Mouse (Mus musculus) forebrain, postnatal 0 days (tissue): ENCODE measurements around the gene Cnih2. TPM values are rescaled to one million over a fixed set of nuclear protein-coding genes. Genes with fewer than 3 reads are reported as not detected.

ENCODE experiments used
- ATAC-seq: fragments of 200-750 bp; cut with Nextera tagmentation; 2 replicates; pipeline ENCODE4 v1.8.0; 2017; ENCODE audit warnings: mild to moderate bottlenecking, moderate library complexity
- DNase-seq: peaks from one replicate; pipeline ENCODE4 v3.0.0-alpha.2; 2015
- H3K27ac ChIP-seq: fragments of 300-500 bp; sonication (generic); 2 replicates; pipeline ENCODE4 v1.5.1; 2014; ENCODE audit warnings: low read depth, mild to moderate bottlenecking, antibody characterized with exemption, low read length, moderate library complexity, mixed read lengths
- H3K27me3 ChIP-seq: fragments of 300-500 bp; sonication (generic); 2 replicates; pipeline ENCODE4 v1.6.1; 2014; ENCODE audit warnings: mild to moderate bottlenecking, low read length, mixed read lengths; ENCODE audit not compliant: insufficient read depth
- H3K36me3 ChIP-seq: fragments of 300-500 bp; sonication (generic); 2 replicates; pipeline ENCODE4 v1.6.1; 2014; ENCODE audit warnings: mild to moderate bottlenecking, moderate library complexity; ENCODE audit not compliant: insufficient read depth
- H3K4me1 ChIP-seq: fragments of 300-500 bp; sonication (generic); 2 replicates; pipeline ENCODE4 v1.6.1; 2014; ENCODE audit warnings: antibody characterized with exemption; ENCODE audit not compliant: insufficient read depth
- H3K4me2 ChIP-seq: fragments of 300-500 bp; sonication (generic); 2 replicates; pipeline ENCODE4 v1.6.1; 2014; ENCODE audit warnings: low read depth, mild to moderate bottlenecking, moderate library complexity
- H3K4me3 ChIP-seq: fragments of 300-500 bp; sonication (generic); 2 replicates; pipeline ENCODE4 v1.5.1; 2014; ENCODE audit warnings: low read depth, low read length, mixed read lengths
- H3K9ac ChIP-seq: fragments of 300-500 bp; sonication (generic); 2 replicates; pipeline ENCODE4 v1.6.1; 2014; ENCODE audit warnings: mild to moderate bottlenecking
- H3K9me3 ChIP-seq: fragments of 300-500 bp; sonication (generic); 2 replicates; pipeline ENCODE4 v1.6.1; 2016; ENCODE audit warnings: low read length
- CTCF ChIP-seq: sonication (generic); IDR thresholded peaks from 2 replicates; pipeline ENCODE4 v1.5.1; 2016; ENCODE audit warnings: antibody characterized with exemption, control low read depth, low read depth
- WGBS: fragments of 180-500 bp; shearing (Covaris S2); extraction: QIAGEN DNeasy Blood & Tissue Kit; methylation state at CpG from one replicate; pipeline ENCODE4 v1.1.7; 2014; 5-methylcytosine and 5-hydroxymethylcytosine counted together
- polyA plus RNA-seq: library from polyadenylated mRNA; unstranded; fragments of >200 nt; fragmentation: Nextera tagmentation; extraction: Ambion mirVana; gene quantifications from 2 replicates; pipeline ENCODE4 v1.2.1, GENCODE M21; 2015
- total RNA-seq: library from RNA; depleted of rRNA; stranded (reverse); fragments of >200 nt; gene quantifications from 2 replicates; pipeline ENCODE4 v1.2.3, GENCODE M21; 2014

Cnih2 gene
- total and polyA plus RNA-seq, 2 experiments from 2014 or later = 604 to 663 TPM

- peak within 1 kb of the TSS; percentile 88 for H3K9ac ChIP-seq
- H3K4me2 ChIP-seq = peak within 1 kb of the TSS; percentile 86
- H3K27me3 ChIP-seq = no peaks in the 10 kb centered on the region
- peaks cover 7% of the 10 kb centered on the region for H3K4me1 ChIP-seq
- H3K27ac ChIP-seq = peak within 1 kb of the TSS; percentile 93
- no peak for DNase-seq
- H3K4me3 ChIP-seq = peak within 1 kb of the TSS; percentile 95
- 2% methylated on average over 18 of the region's 18 CpGs for WGBS
- H3K9me3 ChIP-seq = no peaks in the 10 kb centered on the region
- TF ChIP-seq CTCF = no peak
- no peak for ATAC-seq
- H3K36me3 ChIP-seq = peaks cover 8% of the 10 kb centered on the region; the same call in 1 of the 2 replicates
Measured at GRCm38 (mm10) chr19:5118384-5118698, 20.0 kb upstream of the Cnih2 start, which contains the start of gene Klc2. Klc2 (minus strand) TSS chr19:5118560.

- Histone ChIP-seq H3K27ac (peak overlapping the region; percentile 93), H3K4me1 (peaks cover 7% of the 10 kb centered on the region), H3K27me3 (no peaks in the 10 kb centered on the region), H3K36me3 (peaks cover 10% of the 10 kb centered on the region), H3K4me2 (peak overlapping the region; percentile 86), H3K4me3 (peak overlapping the region; percentile 95), H3K9ac (peak overlapping the region; percentile 88), H3K9me3 (no peaks in the 10 kb centered on the region)
- WGBS = 1% methylated on average over 82 of the region's 83 CpGs
- peak; percentile 93 for TF ChIP-seq CTCF
- DNase-seq = peak; percentile 92
- ATAC-seq = peak; percentile 91
Measured at GRCm38 (mm10) chr19:5117494-5118383, 19.4 kb upstream of the Cnih2 start.

GRCm38 (mm10) chr19:5113783-5114182, 15.5 kb upstream of the Cnih2 start:
- Histone ChIP-seq H3K9ac (no peak overlapping the region), H3K27ac (no peak overlapping the region), H3K4me2 (no peak overlapping the region), H3K9me3 (no peaks in the 10 kb centered on the region), H3K4me1 (peaks cover 7% of the 10 kb centered on the region), H3K36me3 (peaks cover 50% of the 10 kb centered on the region), H3K4me3 (no peak overlapping the region), H3K27me3 (no peaks in the 10 kb centered on the region)
- DNase-seq = no peak
- 91% methylated on average over 7 of the region's 7 CpGs for WGBS
- no peak for TF ChIP-seq CTCF
- ATAC-seq = no peak

GRCm38 (mm10) chr19:5109659-5110453, 11.5 kb upstream of the Cnih2 start:
- WGBS = 78% methylated on average over 19 of the region's 19 CpGs

GRCm38 (mm10) chr19:5108702-5109101, 10.4 kb upstream of the Cnih2 start:
- H3K4me3 ChIP-seq = no peak overlapping the region
- peaks cover 69% of the 10 kb centered on the region for H3K36me3 ChIP-seq
- DNase-seq = no peak
- 64% methylated on average over 4 of the region's 4 CpGs for WGBS
- peaks cover 10% of the 10 kb centered on the region for H3K4me1 ChIP-seq
- no peak overlapping the region for H3K9ac ChIP-seq
- ATAC-seq = no peak
- no peaks in the 10 kb centered on the region for H3K9me3 ChIP-seq
- TF ChIP-seq CTCF = no peak
- H3K4me2 ChIP-seq = no peak overlapping the region
- H3K27me3 ChIP-seq = no peaks in the 10 kb centered on the region
- H3K27ac ChIP-seq = no peak overlapping the region

More at GRCm38 (mm10) chr19:5109659-5110453, 11.5 kb upstream of the Cnih2 start:
- no peak overlapping the region for H3K4me3 ChIP-seq
- peaks cover 10% of the 10 kb centered on the region for H3K4me1 ChIP-seq
- H3K9ac ChIP-seq = no peak overlapping the region
- DNase-seq (no peak), ATAC-seq (no peak)
- H3K9me3 ChIP-seq = no peaks in the 10 kb centered on the region
- TF ChIP-seq CTCF = peak; percentile 59
- no peaks in the 10 kb centered on the region for H3K27me3 ChIP-seq
- H3K4me2 ChIP-seq = no peak overlapping the region
- H3K36me3 ChIP-seq = peaks cover 64% of the 10 kb centered on the region
- H3K27ac ChIP-seq = no peak overlapping the region

GRCm38 (mm10) chr19:5108271-5108575, 9.9 kb upstream of the Cnih2 start:
- H3K4me3 ChIP-seq = no peak overlapping the region
- peak; percentile 51 for TF ChIP-seq CTCF
- H3K9ac ChIP-seq = no peak overlapping the region
- peaks cover 10% of the 10 kb centered on the region for H3K4me1 ChIP-seq
- H3K9me3 ChIP-seq = no peaks in the 10 kb centered on the region
- ATAC-seq (no peak), DNase-seq (no peak)
- no peak overlapping the region for H3K4me2 ChIP-seq
- peaks cover 70% of the 10 kb centered on the region for H3K36me3 ChIP-seq
- H3K27ac ChIP-seq = no peak overlapping the region
- H3K27me3 ChIP-seq = no peaks in the 10 kb centered on the region
- 31% methylated on average over 5 of the region's 5 CpGs for WGBS
